Mouse (Mus musculus): Measurements from ENCODE around the gene A930018P22Rik.

DNA sequence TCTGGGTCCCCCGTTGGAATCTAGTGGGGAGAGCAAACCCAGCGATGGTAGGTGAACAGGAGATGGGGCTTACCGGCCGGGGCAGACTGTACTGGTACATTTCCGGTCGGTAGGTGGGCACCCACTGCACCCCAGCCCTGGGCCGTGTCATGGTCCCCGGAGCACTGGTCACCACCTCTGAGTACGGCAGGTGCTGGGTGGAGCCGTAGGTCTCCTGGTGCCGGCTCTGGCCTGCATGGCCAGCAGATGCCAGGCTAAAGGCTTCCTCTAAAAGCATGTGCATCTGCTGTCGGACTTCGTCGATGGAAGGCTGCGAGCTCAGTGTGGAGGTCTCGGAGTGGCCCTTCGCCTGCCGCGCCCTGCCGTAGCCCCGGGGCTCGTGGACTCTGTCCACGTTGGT, 45.2 kb downstream of the A930018P22Rik start:
- TF ChIP-seq CTCF (IDR thresholded peaks at IDR 0.05; ENCODE audit: insufficient read depth, low read depth, low read length) (no peak), POLR2A (IDR thresholded peaks at IDR 0.05; ENCODE audit: insufficient read depth, low read depth, low read length) (no peak)
